Mouse (Mus musculus) bone marrow macrophage, adult 2 months (primary cell): ENCODE results near the gene Zmym2.

ENCODE experiments used
- CTCF ChIP-seq: IDR thresholded peaks from 2 replicates; pipeline ENCODE4 v1.5.1; 2012; ENCODE audit warnings: low read depth, mild to moderate bottlenecking, low read length, moderate library complexity
- POLR2A ChIP-seq: IDR thresholded peaks from 2 replicates; pipeline ENCODE4 v1.6.1; 2012; ENCODE audit warnings: mild to moderate bottlenecking, low read depth, low read length, borderline replicate concordance

DNA sequence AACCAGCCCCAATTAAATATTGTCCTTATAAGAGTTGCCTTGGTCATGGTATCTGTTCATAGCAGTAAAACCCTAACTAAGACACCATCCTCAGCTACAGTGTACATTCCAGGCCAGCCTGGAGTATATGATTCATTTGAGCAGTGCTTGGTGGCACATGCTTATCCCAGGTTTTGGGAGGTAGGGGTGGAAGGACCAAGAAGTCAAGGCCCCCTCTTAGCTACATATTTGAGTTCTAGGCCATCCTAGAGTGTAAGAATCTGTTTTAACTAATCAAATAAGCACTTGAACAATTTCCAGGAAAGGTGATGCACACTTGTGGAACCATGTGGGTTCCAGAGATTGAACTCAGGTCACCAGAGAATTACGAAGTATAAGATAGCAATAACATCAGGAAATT, 3.0 kb upstream of the Zmym2 start:
- no peak for TF ChIP-seq POLR2A
- no peak for TF ChIP-seq CTCF
